Mouse (Mus musculus) lung, postnatal 0 days (tissue): ENCODE measurements around the gene Tenm1. TPM values are rescaled to one million over a fixed set of nuclear protein-coding genes. Genes with fewer than 3 reads are reported as not detected.

Source experiments
- ATAC-seq: fragments of 200-750 bp; cut with Nextera tagmentation; 2 replicates; pipeline ENCODE4 v1.8.0; 2017; ENCODE audit warnings: moderate library complexity
- DNase-seq: peaks from one replicate; pipeline ENCODE4 v3.0.0-alpha.2; 2016; ENCODE audit warnings: low spot score
- H3K27ac ChIP-seq: fragments of 300-500 bp; sonication (generic); 2 replicates; pipeline ENCODE4 v1.5.1; 2014; ENCODE audit warnings: antibody characterized with exemption, mild to moderate bottlenecking, low read length, mixed read lengths
- H3K27me3 ChIP-seq: fragments of 300-500 bp; sonication (generic); replicated peaks from 2 replicates; pipeline ENCODE4 v1.6.1; 2014; ENCODE audit warnings: low read length, mixed read lengths; ENCODE audit not compliant: insufficient read depth
- H3K36me3 ChIP-seq: fragments of 300-500 bp; sonication (generic); 2 replicates; pipeline ENCODE4 v1.6.1; 2014; ENCODE audit warnings: low read length, mixed read lengths; ENCODE audit not compliant: insufficient read depth
- H3K4me1 ChIP-seq: fragments of 300-500 bp; sonication (generic); 2 replicates; pipeline ENCODE4 v1.6.1; 2014; ENCODE audit warnings: antibody characterized with exemption, low read depth, low read length, mixed read lengths; ENCODE audit not compliant: insufficient read depth
- H3K4me2 ChIP-seq: fragments of 300-500 bp; sonication (generic); replicated peaks from 2 replicates; pipeline ENCODE4 v1.6.1; 2014; ENCODE audit warnings: low read depth, mild to moderate bottlenecking, low read length, moderate library complexity, mixed read lengths
- H3K4me3 ChIP-seq: fragments of 300-500 bp; sonication (generic); 2 replicates; pipeline ENCODE4 v1.5.1; 2014; ENCODE audit warnings: low read depth, low read length
- H3K9ac ChIP-seq: fragments of 300-500 bp; sonication (generic); replicated peaks from 2 replicates; pipeline ENCODE4 v1.6.1; 2014; ENCODE audit warnings: low read depth, mild to moderate bottlenecking
- H3K9me3 ChIP-seq: fragments of 300-500 bp; sonication (generic); 2 replicates; pipeline ENCODE4 v1.6.1; 2016; ENCODE audit warnings: low read length, mixed read lengths
- CTCF ChIP-seq: IDR thresholded peaks from 2 replicates; pipeline ENCODE4 v1.5.1; 2016; ENCODE audit warnings: antibody characterized with exemption, mild to moderate bottlenecking
- EP300 ChIP-seq: IDR thresholded peaks from 2 replicates; pipeline ENCODE4 v1.6.1; 2016; ENCODE audit warnings: antibody characterized with exemption, mild to moderate bottlenecking, control low read depth
- WGBS: fragments of 180-500 bp; shearing (Covaris S2); extraction: QIAGEN DNeasy Blood & Tissue Kit; methylation state at CpG from one replicate; pipeline ENCODE4 v1.1.7; 2014; 5-methylcytosine and 5-hydroxymethylcytosine counted together
- polyA plus RNA-seq: library from polyadenylated mRNA; unstranded; fragments of >200 nt; fragmentation: Nextera tagmentation; extraction: Ambion mirVana; gene quantifications from 2 replicates; pipeline ENCODE4 v1.2.1, GENCODE M21; 2015

Gene Tenm1
- polyA plus RNA-seq, 1 experiment from 2014 or later: not detected

DNA sequence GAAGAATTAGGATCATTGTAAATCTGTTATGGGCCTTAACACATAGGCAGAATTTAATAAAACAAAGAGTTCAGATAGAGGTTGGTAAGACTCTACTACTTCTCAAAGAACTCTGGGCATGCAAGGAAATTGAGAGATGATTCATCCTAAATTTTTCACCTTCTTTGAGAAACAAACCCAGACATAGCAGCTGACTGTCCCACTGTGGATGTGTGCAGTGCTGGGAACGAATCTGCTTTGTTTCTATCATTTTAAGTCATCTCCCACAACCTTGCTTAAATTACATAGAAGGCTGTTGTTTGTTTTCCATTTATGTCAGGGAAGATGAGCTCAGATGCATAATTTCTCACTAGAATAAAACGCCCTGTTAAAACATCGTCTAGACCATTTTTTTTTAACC, 31.0 kb downstream of the Tenm1 start:
- Histone ChIP-seq H3K27ac (no peak overlapping the region), H3K9ac (no peak overlapping the region), H3K4me2 (no peak overlapping the region), H3K4me1 (no peaks in the 10 kb centered on the region), H3K9me3 (no peaks in the 10 kb centered on the region), H3K27me3 (no peaks in the 10 kb centered on the region), H3K36me3 (no peaks in the 10 kb centered on the region), H3K4me3 (no peak overlapping the region)
- WGBS: 68% methylated on average over 3 of the region's 3 CpGs
- no peak for TF ChIP-seq CTCF
- no peak for TF ChIP-seq EP300
- DNase-seq (no peak), ATAC-seq (no peak)

DNA sequence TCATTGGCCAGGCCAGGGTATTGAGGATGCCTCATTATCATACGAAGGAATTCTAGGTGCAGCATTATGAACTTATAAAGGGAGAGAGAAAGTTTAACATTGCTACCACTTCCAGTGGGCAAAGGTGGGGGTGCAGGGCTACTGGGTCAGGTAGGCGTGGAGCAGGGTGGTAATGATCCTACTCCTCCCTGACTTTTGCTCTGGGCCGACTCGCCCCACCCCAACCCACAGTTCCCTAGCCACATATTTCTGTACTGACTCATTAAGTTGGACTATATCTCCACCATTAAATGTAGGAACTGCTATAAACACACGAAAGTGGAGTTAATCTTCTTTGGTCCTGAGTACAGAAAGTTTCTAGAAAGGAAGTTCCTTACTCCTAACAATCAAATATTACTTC, 40.8 kb downstream of the Tenm1 start:
- Histone ChIP-seq H3K27me3 (no peaks in the 10 kb centered on the region), H3K27ac (no peak overlapping the region), H3K9me3 (no peaks in the 10 kb centered on the region), H3K4me2 (no peak overlapping the region), H3K9ac (no peak overlapping the region), H3K36me3 (no peaks in the 10 kb centered on the region), H3K4me1 (no peaks in the 10 kb centered on the region), H3K4me3 (no peak overlapping the region)
- ATAC-seq (no peak), DNase-seq (no peak)
- 81% methylated on average over 5 of the region's 5 CpGs for WGBS
- TF ChIP-seq EP300: no peak
- no peak for TF ChIP-seq CTCF

DNA sequence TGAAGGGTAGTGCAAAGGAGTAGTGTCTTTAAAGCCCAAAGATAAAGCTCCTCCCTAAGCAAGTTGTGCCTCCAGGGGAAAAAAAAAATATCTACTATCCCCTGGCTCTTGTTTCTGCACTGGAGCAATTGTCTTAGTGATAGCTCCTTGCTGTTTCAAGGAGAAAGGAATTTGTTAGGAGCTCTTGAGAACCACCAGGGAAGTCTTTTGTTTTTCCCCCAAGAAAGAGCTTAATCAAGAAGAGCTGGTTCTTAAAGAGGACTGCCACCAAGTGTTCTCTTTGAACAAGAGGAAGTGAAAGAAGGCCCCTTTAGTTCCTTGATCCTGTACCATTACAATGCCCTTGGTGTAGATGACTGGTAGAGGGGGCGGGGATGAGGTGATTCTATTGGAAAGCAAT, 56.4 kb downstream of the Tenm1 start:
- H3K4me2 ChIP-seq: no peak overlapping the region
- TF ChIP-seq CTCF: no peak
- no peak for TF ChIP-seq EP300
- WGBS: 43% methylated on average over 1 of the region's 1 CpGs
- no peak overlapping the region for H3K9ac ChIP-seq
- no peak overlapping the region for H3K27ac ChIP-seq
- H3K9me3 ChIP-seq: no peaks in the 10 kb centered on the region
- H3K27me3 ChIP-seq: no peaks in the 10 kb centered on the region
- no peaks in the 10 kb centered on the region for H3K4me1 ChIP-seq
- no peak for ATAC-seq
- no peak for DNase-seq
- H3K4me3 ChIP-seq: no peak overlapping the region
- H3K36me3 ChIP-seq: no peaks in the 10 kb centered on the region

DNA sequence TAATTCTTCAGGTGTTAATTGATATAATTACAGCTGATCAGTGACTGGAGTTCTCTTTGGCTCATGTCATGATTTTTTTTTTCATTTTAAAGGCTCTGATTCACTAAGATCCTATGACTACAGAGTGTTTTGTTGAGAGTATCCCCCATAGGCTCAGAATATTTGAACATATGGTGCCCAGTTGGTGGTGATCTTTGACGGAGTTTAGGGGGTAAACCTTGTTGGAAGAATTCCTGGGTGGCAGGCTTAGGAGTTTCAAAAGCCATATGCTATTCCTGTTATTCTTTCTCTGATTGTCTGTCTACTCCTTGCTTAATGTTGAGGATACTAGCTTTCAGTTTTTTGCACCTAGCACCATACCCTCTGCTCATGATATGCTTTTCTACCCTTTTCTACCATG, 109.6 kb downstream of the Tenm1 start:
- Histone ChIP-seq H3K4me2 (no peak overlapping the region), H3K4me1 (no peaks in the 10 kb centered on the region), H3K36me3 (no peaks in the 10 kb centered on the region), H3K27me3 (no peaks in the 10 kb centered on the region), H3K4me3 (no peak overlapping the region), H3K9me3 (no peaks in the 10 kb centered on the region), H3K27ac (no peak overlapping the region), H3K9ac (no peak overlapping the region)
- TF ChIP-seq EP300: no peak
- 83% methylated on average over 1 of the region's 1 CpGs for WGBS
- DNase-seq: no peak
- ATAC-seq: no peak

DNA sequence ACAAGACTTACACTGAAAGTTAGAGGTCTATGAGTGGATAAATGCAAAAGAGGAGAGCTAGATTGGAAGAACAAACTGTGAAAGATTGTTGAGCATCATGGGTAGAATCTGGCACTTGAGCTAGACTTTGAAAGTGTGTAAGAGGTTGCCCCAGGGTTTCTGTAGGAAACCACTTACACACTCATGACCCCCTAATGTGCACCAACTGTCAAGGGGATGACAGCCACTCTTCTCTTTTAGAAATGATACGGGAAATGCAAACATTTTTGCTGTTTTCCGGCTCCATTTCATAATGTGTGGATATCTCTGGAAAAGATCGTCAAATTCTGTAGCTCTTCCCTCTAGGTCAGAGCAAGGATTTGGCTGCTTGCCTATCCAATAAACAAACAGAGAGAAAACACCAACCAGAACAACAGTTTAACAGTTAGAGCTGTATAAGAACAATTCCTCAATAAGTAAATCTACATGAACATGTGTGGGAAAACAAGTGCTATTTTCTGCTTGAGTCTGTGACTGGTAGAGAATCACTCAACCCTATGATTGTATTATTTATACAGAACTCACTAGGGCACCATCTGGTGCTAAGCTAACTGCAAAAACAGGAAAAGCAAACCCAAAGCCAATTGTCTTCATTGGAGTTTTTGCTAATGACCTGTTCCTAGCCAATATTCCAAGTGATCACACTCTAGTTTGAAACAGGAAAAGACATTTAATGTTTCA, 111.0 kb downstream of the Tenm1 start:
- 76% methylated on average over 3 of the region's 3 CpGs for WGBS
- DNase-seq (no peak), ATAC-seq (no peak)
- Histone ChIP-seq H3K27ac (no peak overlapping the region), H3K4me3 (no peak overlapping the region), H3K4me2 (no peak overlapping the region), H3K4me1 (no peaks in the 10 kb centered on the region), H3K9me3 (no peaks in the 10 kb centered on the region), H3K36me3 (no peaks in the 10 kb centered on the region), H3K9ac (no peak overlapping the region), H3K27me3 (no peaks in the 10 kb centered on the region)
- no peak for TF ChIP-seq CTCF
- TF ChIP-seq EP300: no peak

DNA sequence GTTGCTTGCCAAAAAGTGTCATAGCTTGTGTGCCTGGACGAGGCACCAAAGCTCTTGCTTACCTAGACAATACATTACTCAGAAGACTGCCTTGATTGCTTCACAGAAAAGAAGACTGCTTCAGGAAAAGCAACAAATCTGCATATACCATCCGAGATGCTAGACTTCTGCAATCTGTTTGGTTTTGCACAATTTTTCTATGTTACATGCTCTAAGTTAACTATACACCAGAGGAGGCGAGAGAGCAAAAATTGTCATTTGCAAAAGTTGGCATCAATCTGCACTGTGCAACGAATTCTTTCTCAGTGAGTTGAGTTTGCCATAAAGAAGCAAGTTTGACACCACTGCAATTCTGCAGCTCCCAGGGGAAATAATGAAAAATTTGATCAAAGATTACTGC, 193.1 kb downstream of the Tenm1 start:
- Histone ChIP-seq H3K27ac (no peak overlapping the region), H3K9me3 (no peaks in the 10 kb centered on the region), H3K4me1 (no peaks in the 10 kb centered on the region), H3K4me2 (no peak overlapping the region), H3K9ac (no peak overlapping the region), H3K27me3 (no peaks in the 10 kb centered on the region), H3K4me3 (no peak overlapping the region), H3K36me3 (no peaks in the 10 kb centered on the region)
- TF ChIP-seq EP300 (no peak), CTCF (no peak)
- 59% methylated on average over 4 of the region's 4 CpGs for WGBS
- no peak for DNase-seq
- no peak for ATAC-seq

DNA sequence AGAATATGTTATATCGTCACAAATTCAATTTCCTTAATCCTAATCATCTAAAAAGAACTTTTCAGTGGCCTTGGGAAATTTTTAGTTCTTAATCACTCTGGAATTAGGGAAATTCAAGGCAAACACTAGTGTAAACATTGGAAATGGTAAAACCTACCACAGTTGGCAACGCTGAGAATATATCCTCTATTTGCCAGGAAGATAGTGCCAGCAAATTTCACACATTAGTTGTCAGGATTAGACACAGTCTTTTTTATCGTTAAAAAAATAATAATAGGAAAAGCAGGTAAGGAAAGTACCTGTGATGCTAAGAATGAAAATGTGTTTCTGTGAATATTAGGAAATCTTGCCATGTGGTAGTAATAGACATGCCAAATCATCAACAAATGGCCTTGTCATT, 223.9 kb downstream of the Tenm1 start:
- Histone ChIP-seq H3K36me3 (no peaks in the 10 kb centered on the region), H3K4me3 (no peak overlapping the region), H3K27ac (no peak overlapping the region), H3K4me2 (no peak overlapping the region), H3K9me3 (no peaks in the 10 kb centered on the region), H3K4me1 (no peaks in the 10 kb centered on the region), H3K9ac (no peak overlapping the region), H3K27me3 (no peaks in the 10 kb centered on the region)
- ATAC-seq: no peak
- TF ChIP-seq CTCF: no peak
- TF ChIP-seq EP300: no peak
- 81% methylated on average over 3 of the region's 3 CpGs for WGBS
- no peak for DNase-seq
